Mouse (Mus musculus) c-Kit-positive CD71-positive TER-119-positive erythroid progenitor cells, embryonic 14.5 days (primary cell): ENCODE data around the gene Fzd4.

Experiments used
- DNase-seq: peaks from one replicate; pipeline ENCODE4 v3.0.0-alpha.2; 2013; ENCODE audit warnings: low spot score

Fzd4 gene

DNA sequence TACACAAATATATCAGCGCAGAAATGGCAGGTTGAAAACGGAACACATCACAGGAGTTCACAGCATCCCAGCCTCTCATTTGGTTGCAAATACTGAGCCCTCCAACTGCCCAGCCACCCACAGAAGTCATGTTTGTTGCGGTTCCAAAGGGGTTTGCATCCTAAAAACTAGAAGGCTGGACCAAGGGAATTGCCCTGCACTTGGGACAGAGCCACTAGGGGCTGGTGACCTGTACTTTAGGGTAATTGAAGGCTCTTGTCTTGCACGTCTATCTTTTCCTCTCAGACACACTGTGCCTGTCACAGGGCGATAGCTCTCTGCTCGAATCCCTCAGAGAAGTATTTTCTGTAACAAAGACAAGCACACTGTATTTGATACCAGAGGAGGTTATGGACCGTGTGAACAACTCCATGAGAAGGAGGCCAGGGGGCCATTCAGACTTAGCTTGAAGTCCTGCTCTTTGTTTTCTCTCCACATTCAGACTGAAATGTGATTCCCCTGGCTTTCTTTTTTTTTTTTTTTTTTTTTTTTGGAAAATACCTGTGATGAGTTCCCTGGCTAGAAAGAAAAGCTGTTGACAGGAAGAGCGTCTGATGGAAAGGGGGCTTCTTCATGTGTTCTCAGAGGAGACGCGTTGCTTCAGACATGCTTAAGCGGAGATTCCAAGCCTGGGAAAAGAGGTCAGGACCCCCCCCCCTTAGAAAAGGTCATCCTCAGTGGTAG is 2.9 kb upstream of the Fzd4 start:
- no peak for DNase-seq

DNA sequence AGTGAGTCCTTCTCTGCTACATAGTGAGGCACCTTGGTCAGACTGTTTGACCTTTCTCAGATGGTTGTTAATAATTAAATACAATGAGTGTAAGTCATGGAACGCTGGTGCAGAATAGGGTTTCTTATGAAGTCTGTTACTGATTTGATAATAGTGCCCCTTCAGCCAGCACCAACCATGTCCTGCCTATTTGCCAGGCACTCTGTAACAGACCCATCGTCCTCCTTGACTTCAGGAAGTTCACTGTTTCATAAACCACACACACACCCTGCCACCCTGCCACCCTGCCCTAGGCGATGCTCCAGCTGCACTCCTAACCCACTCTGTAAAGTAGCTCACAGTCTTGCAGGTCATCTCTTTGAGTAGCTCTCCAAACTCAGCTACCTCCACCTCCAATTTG is 2.2 kb upstream of the Fzd4 start:
- no peak for DNase-seq

DNA sequence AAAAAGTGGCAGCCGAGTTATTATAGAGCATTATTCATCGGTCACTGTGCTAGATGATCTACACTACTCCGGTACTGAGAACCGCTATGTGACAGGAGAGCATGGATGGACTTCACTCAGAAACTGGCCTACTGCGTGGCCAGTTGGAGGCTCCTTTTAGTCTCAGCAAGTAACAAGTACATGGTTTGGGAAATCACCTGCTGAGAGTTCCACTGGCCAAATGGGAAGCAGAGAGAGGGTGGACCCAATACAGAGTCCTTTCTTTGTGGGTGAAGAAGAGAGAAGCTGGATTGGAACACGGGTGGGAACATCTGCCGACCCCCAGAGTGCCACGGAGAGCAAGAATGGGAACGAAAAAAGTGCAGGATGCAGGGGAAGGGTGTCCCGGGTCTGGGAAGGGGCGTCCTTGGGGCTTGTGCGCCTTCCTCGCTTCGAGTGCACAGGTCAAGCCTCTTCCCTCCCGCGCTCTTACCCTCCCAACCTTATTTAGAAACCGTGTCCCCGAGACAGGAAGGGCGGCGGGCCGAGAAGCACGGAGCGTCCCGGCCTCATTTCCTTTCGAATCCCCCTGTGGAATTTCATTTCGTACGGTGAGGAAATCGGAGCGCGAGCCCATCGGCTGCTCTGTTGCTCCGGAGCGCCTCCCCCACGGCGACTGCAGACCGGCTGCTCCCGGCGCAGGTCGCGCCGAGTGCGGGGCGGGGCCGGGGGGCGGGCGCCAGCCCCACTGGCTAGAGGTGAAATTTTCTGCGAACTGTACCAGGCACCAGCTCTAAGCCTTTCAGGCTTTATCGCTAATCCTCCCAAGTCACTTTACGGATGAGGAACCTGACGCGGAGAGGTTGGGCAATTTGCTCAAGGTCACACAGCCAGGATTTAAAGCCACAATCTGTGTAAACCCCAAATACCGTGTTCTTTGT is 842 bp upstream of the Fzd4 start:
- DNase-seq: peak; percentile 15

DNA sequence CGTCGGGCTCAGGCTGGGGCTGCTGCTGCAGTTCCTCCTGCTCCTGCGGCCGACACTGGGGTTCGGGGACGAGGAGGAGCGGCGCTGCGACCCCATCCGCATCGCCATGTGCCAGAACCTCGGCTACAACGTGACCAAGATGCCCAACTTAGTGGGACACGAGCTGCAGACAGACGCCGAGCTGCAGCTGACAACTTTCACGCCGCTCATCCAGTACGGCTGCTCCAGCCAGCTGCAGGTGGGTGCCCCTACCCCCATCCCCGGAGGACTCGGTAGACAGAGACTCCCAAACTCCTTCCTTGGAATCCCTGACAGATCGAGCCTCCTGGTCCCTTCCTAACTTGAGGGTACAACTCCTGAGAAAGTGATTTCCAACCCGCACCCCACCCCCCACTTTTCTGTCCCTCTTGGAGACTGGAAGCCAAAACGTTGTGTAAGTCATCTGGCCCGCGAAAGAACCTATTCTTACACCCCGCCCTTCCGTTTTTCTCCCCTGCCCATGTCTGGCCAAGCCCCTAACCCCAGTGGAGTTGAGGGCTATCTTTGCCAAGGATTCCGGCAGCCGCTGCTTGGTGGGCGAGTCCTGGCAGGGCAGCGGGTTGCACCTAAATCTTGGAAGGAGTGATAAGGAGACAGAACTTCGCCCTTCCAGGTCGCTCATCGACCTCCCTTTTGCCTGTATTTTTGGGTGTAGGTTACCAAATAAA is 732 bp downstream of the Fzd4 start:
- no peak for DNase-seq

DNA sequence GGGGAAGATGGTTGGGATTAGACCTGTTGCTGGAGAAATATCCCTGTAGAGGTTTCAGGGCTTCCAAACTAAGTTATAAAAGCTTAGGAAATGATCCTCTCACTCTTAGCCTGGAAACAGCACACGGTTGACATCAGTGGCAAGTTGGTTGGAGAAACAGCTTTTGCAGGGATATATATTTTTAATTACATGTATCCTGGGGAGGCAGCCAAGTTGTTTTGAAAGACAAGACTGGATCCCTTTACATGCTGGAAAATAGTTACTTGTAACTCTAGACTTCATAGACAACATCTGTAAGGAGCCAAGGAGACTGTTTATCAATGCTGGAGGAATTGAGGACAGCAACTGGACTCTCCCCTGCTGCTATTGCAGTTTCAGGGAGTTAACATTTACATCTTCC is 1.9 kb downstream of the Fzd4 start:
- DNase-seq: no peak

DNA sequence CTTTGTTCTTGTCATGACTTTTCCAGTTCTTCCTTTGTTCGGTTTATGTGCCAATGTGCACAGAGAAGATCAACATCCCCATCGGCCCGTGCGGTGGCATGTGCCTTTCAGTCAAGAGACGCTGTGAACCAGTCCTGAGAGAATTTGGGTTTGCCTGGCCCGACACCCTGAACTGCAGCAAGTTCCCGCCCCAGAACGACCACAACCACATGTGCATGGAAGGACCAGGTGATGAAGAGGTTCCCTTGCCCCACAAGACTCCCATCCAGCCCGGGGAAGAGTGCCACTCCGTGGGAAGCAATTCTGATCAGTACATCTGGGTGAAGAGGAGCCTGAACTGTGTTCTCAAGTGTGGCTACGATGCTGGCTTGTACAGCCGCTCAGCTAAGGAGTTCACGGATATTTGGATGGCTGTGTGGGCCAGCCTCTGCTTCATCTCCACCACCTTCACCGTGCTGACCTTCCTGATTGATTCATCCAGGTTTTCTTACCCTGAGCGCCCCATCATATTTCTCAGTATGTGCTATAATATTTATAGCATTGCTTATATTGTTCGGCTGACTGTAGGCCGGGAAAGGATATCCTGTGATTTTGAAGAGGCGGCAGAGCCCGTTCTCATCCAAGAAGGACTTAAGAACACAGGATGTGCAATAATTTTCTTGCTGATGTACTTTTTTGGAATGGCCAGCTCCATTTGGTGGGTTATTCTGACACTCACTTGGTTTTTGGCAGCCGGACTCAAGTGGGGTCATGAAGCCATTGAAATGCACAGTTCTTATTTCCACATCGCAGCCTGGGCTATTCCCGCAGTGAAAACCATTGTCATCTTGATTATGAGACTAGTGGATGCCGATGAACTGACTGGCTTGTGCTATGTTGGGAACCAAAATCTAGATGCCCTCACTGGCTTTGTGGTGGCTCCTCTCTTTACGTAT is 3.1 kb downstream of the Fzd4 start:
- no peak for DNase-seq

DNA sequence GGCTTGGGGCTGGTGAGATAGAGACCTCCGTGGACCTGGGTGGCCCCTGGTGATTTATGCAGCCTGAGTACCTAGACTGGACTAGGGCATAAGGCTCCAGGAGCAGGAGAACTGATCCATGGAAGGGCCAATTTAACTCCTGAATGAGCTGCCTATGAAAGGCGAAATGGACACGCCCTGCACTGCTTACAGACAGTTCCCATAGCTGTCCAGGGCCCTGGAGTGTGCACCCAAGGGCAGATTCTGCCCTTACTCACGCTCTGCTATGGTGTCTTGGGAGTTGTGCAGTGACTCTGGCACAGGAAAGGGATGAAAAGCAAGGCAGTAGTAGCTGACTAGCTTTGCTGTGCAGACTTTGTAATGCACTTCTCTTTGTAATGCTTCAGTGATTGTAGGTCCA is 6.1 kb downstream of the Fzd4 start:
- DNase-seq: no peak

DNA sequence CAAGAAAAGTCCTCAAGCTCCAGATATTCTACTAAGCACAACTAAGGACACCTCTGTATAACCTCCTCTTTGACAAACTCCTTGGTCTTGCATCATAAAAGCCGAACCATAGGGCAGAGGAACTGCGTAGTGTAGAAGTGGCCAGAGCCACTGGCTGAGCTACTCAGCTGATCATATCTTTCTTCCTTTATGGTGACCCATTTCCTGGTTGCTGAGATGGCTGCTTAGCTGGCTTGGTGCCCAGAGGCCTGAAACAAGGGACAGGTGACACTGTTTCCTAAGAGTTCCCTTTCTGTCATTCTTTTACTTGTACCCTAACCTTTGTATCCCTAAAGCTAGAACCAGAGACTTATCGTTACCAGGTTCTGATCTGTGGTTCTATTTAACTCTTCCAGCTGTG is 7.2 kb downstream of the Fzd4 start:
- no peak for DNase-seq

DNA sequence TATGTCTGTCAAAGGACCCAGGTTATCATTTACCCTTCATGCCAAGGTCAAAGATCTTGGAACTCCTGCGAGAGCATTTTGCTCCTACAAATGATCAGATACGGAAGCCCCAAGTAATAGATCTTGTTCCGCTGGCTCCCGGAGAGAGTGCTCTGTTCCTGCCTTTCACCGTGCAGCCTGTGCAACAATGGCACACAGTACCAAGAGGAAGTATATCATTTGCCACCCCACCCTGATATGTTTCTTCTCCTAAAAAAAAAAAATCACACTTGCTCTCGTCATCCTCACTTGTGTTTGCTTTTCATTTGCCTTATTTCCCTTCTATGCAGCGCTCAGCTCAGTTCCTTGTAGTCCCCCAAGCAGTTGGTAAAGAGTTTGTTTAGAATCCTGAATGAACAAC is 7.9 kb downstream of the Fzd4 start:
- no peak for DNase-seq

DNA sequence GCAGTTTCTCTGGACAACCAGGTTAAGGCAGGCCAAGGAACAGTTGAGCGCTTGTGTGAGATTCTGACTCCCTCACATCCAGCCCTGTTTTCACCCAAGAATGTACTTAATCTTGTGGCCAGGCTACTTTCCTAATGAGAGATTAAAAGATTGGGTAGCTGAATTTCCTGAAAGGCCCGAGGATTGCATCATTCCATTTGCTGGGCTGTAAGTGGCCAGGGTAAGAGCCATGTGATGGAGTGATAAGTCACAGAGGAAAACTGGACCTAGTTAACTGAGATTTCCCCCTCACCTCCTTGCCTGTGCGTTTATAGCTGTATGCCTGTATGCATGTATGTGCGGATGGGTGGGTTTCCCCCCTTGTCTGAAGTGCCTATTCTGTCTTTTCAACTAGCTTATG is 11.9 kb downstream of the Fzd4 start:
- no peak for DNase-seq

DNA sequence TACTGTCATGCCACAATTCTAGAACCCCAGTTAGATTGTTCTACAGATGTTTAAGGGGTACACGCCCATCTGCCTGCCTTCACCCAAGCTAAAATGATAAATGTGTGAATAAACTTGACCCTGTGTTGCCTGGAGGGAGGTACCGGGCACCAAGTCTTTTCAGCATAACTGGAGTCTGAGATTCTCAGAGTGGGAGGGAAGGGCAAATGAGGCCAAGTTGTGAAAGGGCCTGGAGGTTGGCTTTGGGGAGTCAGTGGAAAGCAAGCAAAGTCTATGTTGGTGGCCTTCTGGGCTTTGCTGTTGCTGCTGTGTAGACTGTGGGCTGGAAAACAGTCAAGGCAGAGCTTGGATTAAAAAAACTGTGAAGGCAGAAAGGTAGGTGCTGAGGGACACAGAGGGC is 13.6 kb downstream of the Fzd4 start:
- DNase-seq: no peak

DNA sequence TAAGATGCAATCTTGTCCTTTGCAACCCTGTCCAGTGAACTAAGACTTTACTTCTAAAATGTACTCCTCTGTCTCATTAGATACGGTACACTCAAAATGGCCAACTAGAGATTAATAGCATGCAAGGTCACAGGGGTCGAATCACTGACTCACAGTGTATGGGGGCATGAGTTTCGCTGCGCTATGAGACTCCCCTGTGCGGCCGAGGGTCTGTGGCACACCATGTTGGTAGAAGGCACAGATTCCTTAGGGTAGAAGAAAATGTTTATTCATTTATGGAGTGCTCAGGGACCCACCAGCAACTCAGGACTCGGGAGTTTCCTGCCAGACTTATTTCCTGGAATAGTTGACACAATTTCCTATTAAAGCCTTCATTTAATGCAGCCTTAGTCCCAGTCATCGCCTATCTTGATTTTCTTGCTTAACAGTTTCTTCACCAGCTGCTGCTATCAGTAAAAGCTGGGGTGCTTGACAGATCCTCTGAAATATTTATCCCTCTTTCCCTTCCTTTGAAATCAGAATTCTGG is 14.0 kb downstream of the Fzd4 start:
- no peak for DNase-seq

DNA sequence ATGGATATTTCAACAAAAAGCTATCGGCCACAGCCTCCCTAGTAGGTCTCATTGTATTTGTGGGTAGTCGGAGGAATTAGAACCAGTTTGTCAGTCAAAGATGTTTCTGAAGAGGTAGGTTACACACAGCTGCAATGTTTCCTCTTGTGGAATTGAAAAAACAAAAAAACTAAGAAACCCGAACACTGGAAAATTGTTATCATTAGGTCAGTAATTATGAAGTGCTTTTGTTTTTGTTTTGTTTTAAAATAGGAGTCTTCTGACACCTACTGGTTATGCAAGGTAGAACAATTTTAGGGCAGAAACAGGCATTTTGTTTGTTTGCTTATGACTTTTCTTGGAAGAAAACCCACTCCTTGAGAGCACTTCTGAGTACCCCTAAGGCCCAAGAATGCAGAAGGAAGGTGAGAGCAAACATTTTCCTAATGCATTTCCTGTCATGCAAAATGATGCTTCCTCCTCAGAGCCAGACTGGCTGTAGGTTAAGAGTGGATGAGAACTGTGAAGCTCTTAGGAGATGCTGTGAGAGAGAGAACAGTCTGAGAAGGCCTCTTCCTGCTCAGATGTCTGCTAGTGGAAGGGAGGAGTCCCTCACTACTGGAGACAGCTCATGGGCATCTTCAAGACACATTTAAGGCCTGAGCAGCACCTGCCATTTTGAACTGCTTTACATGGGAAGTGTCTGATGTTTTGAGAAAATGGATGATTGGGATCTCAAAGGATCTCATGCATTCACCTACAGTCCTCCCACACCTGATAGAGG is 14.9 kb downstream of the Fzd4 start:
- no peak for DNase-seq

DNA sequence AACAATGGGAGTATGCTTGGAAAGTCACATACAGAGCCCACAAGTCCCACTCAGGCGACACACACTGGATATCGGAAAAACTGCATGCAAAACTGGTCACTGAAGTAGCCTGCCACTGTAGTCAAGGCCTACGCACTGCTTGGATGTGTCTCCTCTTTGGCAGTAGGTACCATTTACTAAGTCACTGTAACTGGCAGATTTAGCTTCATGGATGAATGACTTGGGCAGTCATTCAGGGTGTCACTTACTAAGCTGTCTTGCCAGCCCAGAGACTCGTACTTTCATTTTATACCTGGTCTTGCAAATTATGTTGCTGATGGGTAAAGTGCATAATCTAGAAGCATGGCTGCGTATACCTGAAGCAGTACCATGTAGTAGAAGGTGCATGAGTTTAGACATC is 17.1 kb downstream of the Fzd4 start:
- DNase-seq: no peak

DNA sequence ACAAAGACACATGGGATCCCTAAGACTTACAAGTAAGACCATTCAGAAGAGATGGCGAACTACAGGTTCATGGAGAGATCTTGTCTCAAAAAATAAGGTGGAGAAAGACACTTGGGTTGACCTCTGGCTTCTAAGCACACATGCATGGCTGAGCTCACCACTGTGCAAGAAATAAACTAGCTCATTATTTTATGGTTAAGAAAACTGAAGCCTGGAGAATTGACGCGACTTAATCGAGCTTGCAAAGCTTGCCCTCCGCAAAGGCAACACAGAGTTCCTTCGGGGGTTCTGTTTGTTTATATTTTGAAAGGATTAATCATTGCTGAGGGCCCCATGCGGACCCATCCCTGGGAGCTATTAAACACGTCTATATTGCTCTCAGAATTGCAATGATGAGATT is 18.5 kb downstream of the Fzd4 start:
- no peak for DNase-seq

DNA sequence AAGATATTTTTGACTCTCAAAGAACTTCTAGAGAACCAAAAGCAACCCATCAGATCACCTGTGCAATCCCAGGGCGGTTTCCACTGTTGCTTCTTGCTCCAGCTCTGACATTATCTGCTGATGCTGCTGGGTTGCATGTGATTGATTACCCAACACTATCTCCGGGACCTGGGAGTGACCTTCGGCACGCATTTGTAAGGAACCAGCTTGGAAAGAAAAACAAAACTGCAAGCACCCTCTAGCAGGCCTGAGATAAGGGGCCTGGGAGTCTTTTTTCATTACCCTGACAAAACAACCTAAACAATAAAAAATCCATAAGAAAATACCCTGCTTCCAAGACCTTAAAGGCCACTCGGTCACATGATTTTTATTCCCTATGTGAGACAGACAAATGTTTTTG is 19.0 kb downstream of the Fzd4 start:
- DNase-seq: no peak

DNA sequence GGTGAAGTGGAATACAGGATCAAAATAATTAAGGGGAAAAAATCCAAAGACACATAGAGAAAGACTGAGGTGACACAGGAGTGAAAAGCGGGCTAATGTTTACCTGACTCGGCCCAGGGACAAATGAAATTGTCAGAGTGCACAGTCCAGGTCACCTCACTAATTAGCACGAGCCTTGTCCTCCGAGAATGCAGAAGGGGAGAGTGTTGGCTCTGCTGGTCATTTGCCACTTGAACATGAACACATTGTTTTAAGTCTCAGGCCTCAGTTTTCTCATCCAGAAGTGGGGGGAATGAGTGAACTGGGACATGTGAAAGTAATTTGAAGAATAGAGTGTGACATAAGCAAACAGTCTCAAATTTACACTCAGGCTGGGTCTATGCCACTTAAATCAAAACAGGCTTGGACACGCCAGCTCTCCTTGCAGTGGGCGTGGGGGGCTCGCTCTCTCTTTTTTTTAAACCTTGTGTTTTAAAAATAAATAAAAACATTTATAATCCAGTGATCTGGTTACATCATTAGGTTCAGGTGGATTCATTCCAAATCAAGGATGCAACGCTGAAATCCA is 19.6 kb downstream of the Fzd4 start:
- no peak for DNase-seq

DNA sequence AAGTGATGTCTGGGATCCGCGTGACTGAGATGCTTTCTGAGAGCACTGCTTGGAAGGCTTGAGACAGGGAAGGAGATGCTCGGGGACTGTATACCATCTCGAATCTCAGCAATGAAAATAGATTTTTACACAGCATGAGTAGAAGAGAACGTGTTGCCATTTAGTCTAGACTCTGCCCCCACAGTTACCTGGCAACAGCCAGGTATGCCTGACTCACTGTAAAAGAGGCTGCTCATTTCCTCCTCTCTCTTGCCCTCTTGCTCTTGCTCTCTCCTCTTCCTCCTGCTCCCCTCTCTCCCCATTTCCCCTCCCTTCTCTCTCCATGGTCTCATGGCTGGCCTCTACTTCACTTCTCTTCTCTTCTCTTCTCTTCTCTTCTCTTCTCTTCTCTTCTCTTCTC is 20.5 kb downstream of the Fzd4 start:
- DNase-seq: no peak

DNA sequence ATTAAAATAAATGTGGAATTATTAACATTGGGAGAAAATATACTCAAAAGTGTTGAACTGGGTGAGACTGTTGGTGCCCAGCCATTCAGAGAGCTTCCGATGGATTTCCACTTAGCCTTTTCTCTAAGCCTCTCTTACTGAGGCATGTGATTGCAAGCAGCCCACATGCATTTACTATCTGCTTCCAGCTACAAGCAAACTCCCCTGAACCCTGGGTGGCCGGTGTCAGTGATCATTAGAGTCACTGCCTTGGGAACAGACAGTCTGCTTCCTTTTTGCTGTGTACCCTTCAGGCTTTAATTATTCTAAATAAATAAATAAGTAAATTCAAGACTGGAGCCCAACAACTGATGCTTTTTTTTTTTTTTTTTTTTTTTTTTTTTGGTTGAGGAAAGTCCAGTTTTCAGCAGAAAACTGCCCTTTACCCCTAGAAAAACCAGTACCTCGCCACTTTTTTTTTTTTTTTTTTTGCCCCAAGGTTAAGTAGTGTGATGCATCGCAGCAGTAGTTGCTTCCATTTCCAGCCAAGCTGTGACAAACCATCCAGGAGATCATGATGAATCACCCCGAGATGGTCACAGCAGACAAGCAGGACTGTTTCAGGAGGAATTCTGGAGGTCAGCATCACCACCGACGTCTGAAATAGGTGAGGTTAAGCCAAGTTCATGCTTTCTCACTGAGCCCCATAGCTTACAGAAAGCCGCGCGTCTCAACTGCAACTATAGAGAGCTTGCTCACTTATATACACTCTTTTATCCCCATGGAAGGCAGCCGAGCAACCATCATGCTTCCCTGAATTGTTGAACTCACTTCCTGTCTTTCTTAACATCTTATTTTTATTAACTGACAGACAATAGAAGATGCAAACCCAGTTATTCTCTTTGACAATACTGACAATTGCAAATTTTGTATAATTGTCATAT is 21.9 kb downstream of the Fzd4 start:
- no peak for DNase-seq
